Mouse (Mus musculus): ENCODE data around the gene Htr2a.

- TF ChIP-seq POLR2A (IDR thresholded peaks at IDR 0.05; ENCODE audit: extremely low read depth, insufficient read depth, low read length) (no peak), CTCF (IDR thresholded peaks at IDR 0.05; ENCODE audit: extremely low read depth, insufficient read depth, low read length) (no peak)
These were observed 32.9 kb downstream of the Htr2a start for GRCm38 (mm10) chr14:74673584-74673983.
